Mouse (Mus musculus) testis, adult 2 months (tissue): ENCODE measurements around the gene Pxdc1.

Experiments
- CTCF ChIP-seq: fragments of 200-500 bp; IDR thresholded peaks from 2 replicates; pipeline ENCODE4 v1.5.1; 2012; ENCODE audit warnings: low read depth, mild to moderate bottlenecking, inconsistent platforms, low read length, moderate library complexity; ENCODE audit not compliant: control insufficient read depth, insufficient read depth, insufficient replicate concordance
- POLR2A ChIP-seq: fragments of 200-500 bp; IDR thresholded peaks from 2 replicates; pipeline ENCODE4 v1.6.1; 2012; ENCODE audit warnings: low read depth, mild to moderate bottlenecking, inconsistent platforms, low read length, moderate library complexity; ENCODE audit not compliant: control insufficient read depth

DNA sequence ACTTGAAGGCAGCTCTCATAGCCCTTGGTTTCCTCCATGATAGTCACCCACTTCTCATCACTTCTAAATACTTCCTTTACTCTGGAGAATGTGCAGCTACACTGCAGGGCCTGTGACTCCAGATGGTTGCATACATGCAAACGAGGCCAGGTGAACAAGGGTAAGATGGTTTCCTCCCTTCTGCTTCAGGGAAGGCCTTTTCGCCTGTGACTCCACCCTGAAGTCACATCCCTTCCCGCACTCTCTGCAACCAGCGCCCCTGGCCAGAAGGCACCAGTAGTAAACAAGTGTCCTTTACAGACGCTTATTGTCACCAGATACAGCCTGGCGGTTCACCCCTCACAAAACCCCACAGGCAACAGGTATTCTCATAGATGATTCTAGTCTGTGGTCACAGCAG lies 2.9 kb downstream of the Pxdc1 start:
- TF ChIP-seq CTCF (no peak), POLR2A (no peak)
